Mouse (Mus musculus) intestine, postnatal 0 days (tissue): ENCODE measurements around the gene Zfp110. TPM values are rescaled to one million over a fixed set of nuclear protein-coding genes. Genes with fewer than 3 reads are reported as not detected.
"Not testable (repeated sequence)": the region's sequence is repeated elsewhere in the genome, so short reads cannot be mapped to it uniquely, and the experiment has no call there.

ENCODE experiments used
- ATAC-seq: fragments of 200-750 bp; cut with Nextera tagmentation; 2 replicates; pipeline ENCODE4 v1.8.0; 2017; ENCODE audit warnings: mild to moderate bottlenecking, moderate TSS enrichment, moderate library complexity
- H3K27ac ChIP-seq: fragments of 300-500 bp; sonication (generic); 2 replicates; pipeline ENCODE4 v1.5.1; 2014; ENCODE audit warnings: mild to moderate bottlenecking, low read depth, low read length, moderate library complexity
- H3K27me3 ChIP-seq: fragments of 300-500 bp; sonication (generic); replicated peaks from 2 replicates; pipeline ENCODE4 v1.6.1; 2014; ENCODE audit warnings: low read length, mixed read lengths; ENCODE audit not compliant: control insufficient read depth, insufficient read depth
- H3K36me3 ChIP-seq: fragments of 300-500 bp; sonication (generic); 2 replicates; pipeline ENCODE4 v1.6.1; 2014; ENCODE audit warnings: mild to moderate bottlenecking, moderate library complexity; ENCODE audit not compliant: control insufficient read depth, insufficient read depth
- H3K4me1 ChIP-seq: fragments of 300-500 bp; sonication (generic); replicated peaks from 2 replicates; pipeline ENCODE4 v1.6.1; 2014; ENCODE audit warnings: antibody characterized with exemption, low read length, mixed read lengths; ENCODE audit not compliant: control insufficient read depth, insufficient read depth
- H3K4me2 ChIP-seq: fragments of 300-500 bp; sonication (generic); replicated peaks from 2 replicates; pipeline ENCODE4 v1.6.1; 2014; ENCODE audit warnings: low read depth, mild to moderate bottlenecking, moderate library complexity
- H3K4me3 ChIP-seq: fragments of 300-500 bp; sonication (generic); 2 replicates; pipeline ENCODE4 v1.5.1; 2014; ENCODE audit warnings: low read depth, low read length
- H3K9ac ChIP-seq: fragments of 300-500 bp; sonication (generic); 2 replicates; pipeline ENCODE4 v1.6.1; 2014; ENCODE audit warnings: mild to moderate bottlenecking, low read depth, low read length
- H3K9me3 ChIP-seq: fragments of 300-500 bp; sonication (generic); 2 replicates; pipeline ENCODE4 v1.6.1; 2016; ENCODE audit warnings: mixed run types; ENCODE audit not compliant: control insufficient read depth
- CTCF ChIP-seq: sonication (generic); IDR thresholded peaks from 2 replicates; pipeline ENCODE4 v1.5.1; 2016; ENCODE audit warnings: low read depth, mild to moderate bottlenecking, control low read depth, antibody characterized with exemption, moderate library complexity
- WGBS: fragments of 180-500 bp; shearing (Covaris S2); extraction: QIAGEN DNeasy Blood & Tissue Kit; methylation state at CpG from one replicate; pipeline ENCODE4 v1.1.7; 2014; 5-methylcytosine and 5-hydroxymethylcytosine counted together
- polyA plus RNA-seq: library from polyadenylated mRNA; unstranded; fragments of >200 nt; fragmentation: Nextera tagmentation; extraction: Ambion mirVana; gene quantifications from 2 replicates; pipeline ENCODE4 v1.2.1, GENCODE M21; 2015

Zfp110 gene
- 12.5 and 15.6 TPM in 2 replicates for polyA plus RNA-seq

DNA sequence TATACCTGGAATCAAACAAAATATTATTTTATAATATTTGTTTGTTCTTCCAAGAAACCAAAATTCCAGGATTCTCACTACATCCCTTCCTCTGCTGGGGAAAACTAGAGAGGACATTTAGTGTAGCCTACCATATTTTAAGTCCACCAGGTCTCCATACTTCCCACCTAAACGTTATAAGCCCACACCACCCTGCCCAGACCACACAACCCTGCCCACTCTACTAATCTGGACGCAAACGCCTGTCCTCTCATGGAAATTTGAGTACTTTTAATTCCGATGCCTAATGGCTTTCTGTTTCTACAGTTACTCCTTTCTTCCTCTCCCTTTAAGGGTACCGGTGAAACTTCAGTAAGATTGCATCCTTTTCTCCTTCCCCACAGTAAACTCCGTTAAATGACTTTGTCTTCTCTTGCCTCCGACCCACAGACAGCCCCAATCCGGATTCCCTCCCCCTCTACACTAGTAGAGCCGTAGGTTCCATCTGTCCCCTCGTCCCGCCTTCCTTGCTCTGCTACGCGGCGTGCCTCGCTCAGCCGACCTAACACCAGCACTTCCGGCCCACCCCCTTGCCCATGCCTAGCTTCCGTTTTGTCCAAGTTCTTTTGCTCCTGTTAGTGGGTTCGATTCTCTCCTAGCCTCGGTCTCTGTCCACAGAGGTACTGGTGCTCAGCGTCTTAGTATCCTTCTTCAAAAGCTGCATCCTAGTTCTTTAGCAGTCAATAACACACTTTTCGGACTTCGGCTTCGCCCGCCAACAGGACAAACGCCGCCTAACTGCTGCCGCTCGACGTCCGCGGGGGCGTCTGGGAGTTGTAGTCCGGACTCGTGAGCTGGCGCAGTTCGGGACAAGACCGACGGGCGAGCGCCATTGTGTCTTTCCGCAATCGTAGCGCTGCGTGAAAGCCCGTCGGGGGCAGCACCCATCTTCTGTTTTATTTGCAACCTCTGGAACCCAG, at the start of gene Zfp110:
Gene Zfp110 (plus strand): TSS at position 600 of the 959 bp plus-strand sequence.
- Histone ChIP-seq H3K27me3 (no peaks in the 10 kb centered on the region), H3K4me2 (peak within 1 kb of the TSS; percentile 81), H3K9ac (peak within 1 kb of the TSS; percentile 78), H3K36me3 (peaks cover 21% of the 10 kb centered on the region), H3K27ac (peak within 1 kb of the TSS; percentile 73), H3K4me3 (peak within 1 kb of the TSS; percentile 82), H3K9me3 (no peaks in the 10 kb centered on the region), H3K4me1 (no peaks in the 10 kb centered on the region)
- peak; percentile 98 for ATAC-seq
- WGBS, result 3% methylated on average over 47 of the region's 47 CpGs
- peak; percentile 41 for TF ChIP-seq CTCF

DNA sequence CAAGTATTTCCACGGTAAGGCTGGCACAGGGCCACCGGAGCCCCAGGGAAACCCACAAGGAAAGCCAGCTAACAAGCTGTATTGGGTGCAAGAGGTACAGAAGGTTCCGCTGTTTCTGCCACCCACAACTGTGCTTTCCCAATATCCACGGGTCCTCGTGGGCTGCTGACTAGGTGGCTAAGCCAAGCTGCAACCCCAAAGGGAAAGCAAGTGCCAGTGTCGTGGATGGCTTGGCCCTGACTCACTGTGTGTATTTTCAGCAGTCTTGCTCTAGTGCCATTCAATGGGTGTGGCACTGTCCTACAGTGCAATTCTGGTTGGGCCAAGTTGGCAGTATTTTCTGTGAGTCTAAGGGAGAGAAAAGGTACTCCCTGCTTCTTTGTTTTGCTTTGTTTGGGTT, 47.2 kb upstream of the Zfp110 start:
- H3K4me2 ChIP-seq, result no peak overlapping the region
- no peak for TF ChIP-seq CTCF
- no peak for ATAC-seq
- H3K9ac ChIP-seq, result no peak overlapping the region
- no peaks in the 10 kb centered on the region for H3K4me1 ChIP-seq
- no peaks in the 10 kb centered on the region for H3K9me3 ChIP-seq
- H3K27ac ChIP-seq, result no peak overlapping the region
- H3K4me3 ChIP-seq, result no peak overlapping the region
- H3K36me3 ChIP-seq, result no peaks in the 10 kb centered on the region
- no peaks in the 10 kb centered on the region for H3K27me3 ChIP-seq
- WGBS, result 68% methylated on average over 6 of the region's 6 CpGs

GRCm38 (mm10) chr7:12788025-12788424, 46.5 kb upstream of the Zfp110 start:
- Histone ChIP-seq H3K27me3 (no peaks in the 10 kb centered on the region), H3K4me1 (no peaks in the 10 kb centered on the region), H3K9ac (no peak overlapping the region), H3K4me2 (no peak overlapping the region), H3K36me3 (no peaks in the 10 kb centered on the region), H3K4me3 (no peak overlapping the region), H3K9me3 (no peaks in the 10 kb centered on the region), H3K27ac (no peak overlapping the region)
- ATAC-seq, result no peak
- WGBS, result 33% methylated on average over 5 of the region's 5 CpGs
- TF ChIP-seq CTCF, result no peak

DNA sequence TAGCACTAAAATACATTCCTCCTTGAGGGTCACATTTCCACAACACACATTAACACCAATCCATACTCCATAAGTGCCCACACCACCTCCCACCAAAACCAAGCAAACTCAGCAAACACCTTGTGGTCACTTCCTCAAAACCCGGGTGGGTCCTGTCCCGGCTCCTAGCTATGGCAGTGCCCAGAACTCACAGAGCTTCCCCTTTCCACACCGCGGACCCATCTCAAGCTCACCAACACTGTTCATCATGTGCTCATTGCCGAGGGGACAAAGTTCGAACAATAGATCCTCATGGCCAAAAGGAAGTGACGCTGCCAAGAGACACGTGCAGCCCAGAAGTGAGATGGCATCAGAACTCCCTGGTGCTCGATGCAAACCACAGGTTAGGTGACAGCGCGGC, 41.9 kb upstream of the Zfp110 start:
- not testable (repeated sequence) for H3K9ac ChIP-seq, H3K36me3 ChIP-seq, H3K9me3 ChIP-seq, ATAC-seq, H3K27me3 ChIP-seq, H3K4me1 ChIP-seq, H3K27ac ChIP-seq, H3K4me2 ChIP-seq, H3K4me3 ChIP-seq
- 86% methylated on average over 11 of the region's 11 CpGs for WGBS

GRCm38 (mm10) chr7:12797971-12798370, 36.6 kb upstream of the Zfp110 start:
- no peak for ATAC-seq
- 61% methylated on average over 2 of the region's 2 CpGs for WGBS
- Histone ChIP-seq H3K27ac (no peak overlapping the region), H3K4me3 (no peak overlapping the region), H3K4me1 (no peaks in the 10 kb centered on the region), H3K9me3 (no peaks in the 10 kb centered on the region), H3K27me3 (no peaks in the 10 kb centered on the region), H3K9ac (no peak overlapping the region), H3K36me3 (no peaks in the 10 kb centered on the region), H3K4me2 (no peak overlapping the region)
- TF ChIP-seq CTCF, result no peak

DNA sequence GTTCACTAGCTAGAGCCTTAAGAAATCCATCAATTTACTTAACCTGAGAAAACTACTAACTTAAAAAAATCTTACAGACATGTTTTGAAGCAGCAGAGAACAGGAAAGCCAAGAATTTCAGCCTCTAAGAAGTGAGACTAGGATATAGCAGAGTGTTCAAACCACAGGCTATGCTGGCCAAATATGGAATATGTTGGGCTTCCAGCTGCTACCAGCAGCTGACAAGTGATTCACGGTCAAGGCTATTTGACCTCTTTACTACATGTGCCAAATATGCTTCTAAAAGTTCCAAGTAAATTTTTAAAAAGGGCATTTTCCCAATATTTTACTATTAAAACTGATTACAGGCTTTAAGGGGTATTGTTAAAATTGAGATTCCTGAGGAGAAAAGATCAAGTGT, 35.0 kb upstream of the Zfp110 start:
- no peak for TF ChIP-seq CTCF
- Histone ChIP-seq H3K9ac (no peak overlapping the region), H3K9me3 (no peaks in the 10 kb centered on the region), H3K4me1 (no peaks in the 10 kb centered on the region), H3K4me2 (no peak overlapping the region), H3K4me3 (no peak overlapping the region), H3K36me3 (no peaks in the 10 kb centered on the region), H3K27ac (no peak overlapping the region), H3K27me3 (no peaks in the 10 kb centered on the region)
- WGBS, result 75% methylated on average over 1 of the region's 1 CpGs
- no peak for ATAC-seq
